Mouse (Mus musculus) heart, adult 2 months (tissue): Measurements from ENCODE around the gene Lrfn2. TPM values are rescaled to one million over a fixed set of nuclear protein-coding genes. Genes with fewer than 3 reads are reported as not detected.

Experiments
- DNase-seq, 2 experiments: peaks; one replicate each; pipeline ENCODE4 v3.0.0; 2021
- H3K27ac ChIP-seq: fragments of 200-600 bp; 2 replicates; pipeline ENCODE4 v1.8.1; 2022
- H3K27me3 ChIP-seq: fragments of 200-500 bp; 2 replicates; pipeline ENCODE4 v1.6.1; 2012; ENCODE audit warnings: mild to moderate bottlenecking, low read length, inconsistent platforms, mixed read lengths; ENCODE audit not compliant: control insufficient read depth, insufficient read depth
- H3K36me3 ChIP-seq: fragments of 200-500 bp; 2 replicates; pipeline ENCODE4 v1.6.1; 2012; ENCODE audit warnings: low read length, inconsistent platforms; ENCODE audit not compliant: control insufficient read depth, insufficient read depth
- H3K4me1 ChIP-seq: fragments of 200-500 bp; 2 replicates; pipeline ENCODE4 v1.6.1; 2011; ENCODE audit warnings: low read length; ENCODE audit not compliant: control insufficient read depth, insufficient read depth
- H3K4me3 ChIP-seq: fragments of 200-600 bp; 2 replicates; pipeline ENCODE4 v1.8.1; 2022
- H3K79me2 ChIP-seq: fragments of 200-500 bp; replicated peaks from 2 replicates; pipeline ENCODE4 v1.6.1; 2012; ENCODE audit warnings: mild to moderate bottlenecking, inconsistent platforms, low read length, moderate library complexity, mixed read lengths; ENCODE audit not compliant: control insufficient read depth, insufficient read depth
- H3K9ac ChIP-seq: fragments of 200-500 bp; 2 replicates; pipeline ENCODE4 v1.6.1; 2012; ENCODE audit warnings: low read depth, mild to moderate bottlenecking, control low read depth, inconsistent platforms, low read length, mixed read lengths
- CTCF ChIP-seq: fragments of 200-600 bp; IDR thresholded peaks from 2 replicates; pipeline ENCODE4 v1.8.1; 2022; ENCODE audit warnings: antibody characterized with exemption, mild to moderate bottlenecking, moderate library complexity
- EP300 ChIP-seq: fragments of 200-500 bp; IDR thresholded peaks from 2 replicates; pipeline ENCODE4 v1.6.1; 2011; ENCODE audit warnings: low read depth, low read length, control low read depth; ENCODE audit not compliant: insufficient read depth
- POLR2A ChIP-seq: fragments of 200-500 bp; IDR thresholded peaks from 2 replicates; pipeline ENCODE4 v1.6.1; 2011; ENCODE audit warnings: mild to moderate bottlenecking, low read depth, low read length, control low read depth; ENCODE audit not compliant: insufficient read depth
- WGBS: fragments of 180-500 bp; shearing (Covaris S2); methylation state at CpG from one replicate; pipeline ENCODE4 v1.1.7; 2018; 5-methylcytosine and 5-hydroxymethylcytosine counted together
- intact Hi-C: fragments of 180-260 bp; cut with DNase I; formaldehyde crosslinking; loops from one replicate; pipeline ENCODE4 v1.15.1; 2025
- polyA plus RNA-seq: library from polyadenylated mRNA; depleted of rRNA; stranded (reverse); fragments of >200 nt; gene quantifications from 2 replicates; pipeline ENCODE4 v1.2.3, GENCODE M21; 2012
- total RNA-seq, 2 experiments: library from RNA; stranded (reverse); gene quantifications; 2 replicates each; pipeline ENCODE4 v1.2.3; 2021

Lrfn2 gene
- total and polyA plus RNA-seq, 3 experiments: 0.18 to 0.39 (median 0.31) TPM

DNA sequence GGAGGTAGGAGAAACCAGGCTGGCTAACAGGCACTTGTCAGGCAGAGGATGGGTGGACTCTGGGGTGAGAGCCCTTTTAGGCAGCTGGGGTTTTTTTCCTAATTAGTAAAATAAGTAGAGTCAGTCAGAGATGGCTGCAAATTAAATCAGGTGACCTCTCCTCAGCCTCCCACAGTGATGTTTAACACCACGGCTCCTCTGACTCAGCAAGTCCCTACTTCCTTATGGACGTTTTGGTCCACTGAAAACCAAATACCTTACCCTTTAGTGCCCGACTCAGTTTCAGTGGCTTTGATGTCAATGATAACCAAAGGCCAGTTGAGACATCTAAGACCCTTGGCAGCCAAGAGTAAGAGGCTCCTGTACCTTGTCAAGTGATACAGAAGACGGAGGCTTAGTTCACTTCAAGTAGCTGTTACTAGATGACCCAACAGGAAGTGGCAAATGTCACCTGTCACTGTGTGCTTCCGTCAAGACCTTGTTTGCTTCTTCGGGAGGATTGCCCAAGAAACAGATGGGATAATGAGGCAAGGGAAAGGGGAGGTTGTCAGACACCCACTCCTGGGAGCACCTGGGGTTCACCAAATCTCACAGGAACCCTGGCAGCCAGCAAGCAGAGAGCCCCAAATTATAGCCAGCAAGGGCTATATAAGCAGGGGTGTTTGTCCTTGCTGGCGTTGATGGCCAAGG lies 77.3 kb downstream of the Lrfn2 start:
- Histone ChIP-seq H3K27ac (no peak overlapping the region), H3K36me3 (no peaks in the 10 kb centered on the region), H3K4me3 (no peak overlapping the region), H3K79me2 (no peaks in the 10 kb centered on the region), H3K27me3 (no peaks in the 10 kb centered on the region), H3K9ac (no peak overlapping the region), H3K4me1 (no peaks in the 10 kb centered on the region)
- intact Hi-C loops: no loop called here
- 37% methylated on average over 7 of the region's 7 CpGs for WGBS
- TF ChIP-seq EP300 (no peak), CTCF (no peak), POLR2A (no peak)
- DNase-seq: no peak

DNA sequence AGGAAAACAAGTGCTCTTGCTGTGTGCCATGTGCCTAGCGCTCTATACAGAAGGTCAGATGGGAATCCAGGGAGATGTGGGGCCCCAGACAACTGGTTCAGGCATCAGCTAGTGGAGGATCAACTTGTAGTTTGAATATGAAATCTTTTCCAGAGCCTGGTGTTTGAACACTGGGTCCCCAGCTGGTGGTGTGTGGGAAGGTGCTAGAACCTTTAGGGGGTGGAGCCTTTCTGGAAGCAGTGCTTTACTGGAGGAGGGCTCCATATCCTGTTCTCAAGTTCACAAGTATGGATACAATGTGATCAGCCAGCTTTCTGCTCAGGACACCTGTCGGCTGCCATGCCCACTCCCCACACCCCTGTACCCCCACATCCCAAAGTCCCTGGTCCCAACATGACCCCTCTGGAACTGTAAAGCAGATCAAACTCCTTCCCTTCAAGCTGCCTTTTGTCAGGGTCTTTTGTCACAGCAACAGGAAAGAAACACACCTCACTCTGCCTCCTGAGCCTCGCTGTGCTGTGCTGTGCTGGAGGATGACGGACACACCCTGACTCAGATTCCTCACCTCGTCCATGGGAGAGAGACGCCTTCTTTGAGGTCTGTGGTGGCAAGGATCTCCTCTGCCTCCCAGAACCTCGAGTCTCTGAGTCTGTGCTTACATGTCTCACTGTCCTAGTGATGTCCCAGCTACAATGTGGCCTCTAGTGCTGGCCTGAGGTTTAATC lies 81.9 kb downstream of the Lrfn2 start:
- Histone ChIP-seq H3K4me1 (no peaks in the 10 kb centered on the region), H3K27ac (no peak overlapping the region), H3K9ac (no peak overlapping the region), H3K27me3 (no peaks in the 10 kb centered on the region), H3K4me3 (no peak overlapping the region), H3K79me2 (no peaks in the 10 kb centered on the region), H3K36me3 (no peaks in the 10 kb centered on the region)
- no peak for DNase-seq
- TF ChIP-seq CTCF (no peak), EP300 (no peak), POLR2A (no peak)
- WGBS: 63% methylated on average over 7 of the region's 7 CpGs
- intact Hi-C loops: no loop called here

DNA sequence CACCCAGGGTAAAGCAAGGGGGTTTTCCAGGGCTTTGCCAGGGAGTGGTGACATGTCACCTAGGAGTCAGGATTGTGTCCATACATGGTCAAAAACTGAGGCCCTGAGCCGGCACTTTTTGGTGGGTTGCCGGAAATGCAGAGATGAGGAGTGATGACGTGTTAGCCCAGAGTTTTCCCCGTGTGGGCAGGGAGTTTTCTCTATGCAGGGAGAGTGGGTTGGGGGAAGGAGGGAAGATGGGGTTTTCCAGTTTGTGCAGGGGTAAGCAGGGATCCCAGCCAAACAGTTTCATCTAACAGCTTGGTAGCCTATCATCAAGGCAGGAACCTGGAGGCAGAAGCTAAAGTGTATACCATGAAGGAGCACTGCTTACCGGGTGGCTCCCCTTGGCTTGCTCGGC lies 83.2 kb downstream of the Lrfn2 start:
- Histone ChIP-seq H3K4me3 (no peak overlapping the region), H3K27me3 (no peaks in the 10 kb centered on the region), H3K27ac (no peak overlapping the region), H3K36me3 (no peaks in the 10 kb centered on the region), H3K4me1 (no peaks in the 10 kb centered on the region), H3K79me2 (no peaks in the 10 kb centered on the region), H3K9ac (no peak overlapping the region)
- intact Hi-C loops: no loop called here
- TF ChIP-seq POLR2A (no peak), CTCF (no peak), EP300 (no peak)
- WGBS: 81% methylated on average over 6 of the region's 6 CpGs
- DNase-seq: no peak

GRCm38 (mm10) chr17:49016229-49016628 lies 84.0 kb downstream of the Lrfn2 start:
- TF ChIP-seq CTCF: no peak
- TF ChIP-seq EP300: no peak
- TF ChIP-seq POLR2A: no peak
- H3K4me3 ChIP-seq: no peak overlapping the region
- no peaks in the 10 kb centered on the region for H3K27me3 ChIP-seq
- no peaks in the 10 kb centered on the region for H3K4me1 ChIP-seq
- no peak overlapping the region for H3K27ac ChIP-seq
- DNase-seq: no peak
- intact Hi-C loops: no loop called here
- no peaks in the 10 kb centered on the region for H3K79me2 ChIP-seq
- H3K9ac ChIP-seq: no peak overlapping the region
- H3K36me3 ChIP-seq: no peaks in the 10 kb centered on the region
- 88% methylated on average over 6 of the region's 6 CpGs for WGBS

- intact Hi-C loops: no loop called here
- WGBS: 51% methylated on average over 17 of the region's 17 CpGs
- no peaks in the 10 kb centered on the region for H3K4me1 ChIP-seq
Observed at GRCm38 (mm10) chr17:49017438-49018415, 85.5 kb downstream of the Lrfn2 start.

More at GRCm38 (mm10) chr17:49017438-49018415, 85.5 kb downstream of the Lrfn2 start:
- H3K27ac ChIP-seq: no peak overlapping the region
- H3K4me3 ChIP-seq: no peak overlapping the region
- no peak for DNase-seq
- H3K27me3 ChIP-seq: no peaks in the 10 kb centered on the region
- TF ChIP-seq CTCF (no peak), EP300 (no peak), POLR2A (no peak)
- H3K79me2 ChIP-seq: no peaks in the 10 kb centered on the region
- no peak overlapping the region for H3K9ac ChIP-seq
- no peaks in the 10 kb centered on the region for H3K36me3 ChIP-seq
